Mouse (Mus musculus) ES-Bruce4 (cell line): ENCODE data around the gene Vmn2r42. TPM values are rescaled to one million over a fixed set of nuclear protein-coding genes. Genes with fewer than 3 reads are reported as not detected.
"Not testable (repeated sequence)": the region's sequence is repeated elsewhere in the genome, so short reads cannot be mapped to it uniquely, and the experiment has no call there.

Source experiments
- H3K27ac ChIP-seq: 2 replicates; pipeline ENCODE4 v1.5.1; 2012; ENCODE audit warnings: low read length, inconsistent platforms; ENCODE audit not compliant: insufficient read depth
- H3K27me3 ChIP-seq: 2 replicates; pipeline ENCODE4 v1.6.1; 2012; ENCODE audit warnings: mild to moderate bottlenecking, low read length, inconsistent platforms; ENCODE audit not compliant: control insufficient read depth, poor library complexity, insufficient read depth, severe bottlenecking
- H3K36me3 ChIP-seq: 2 replicates; pipeline ENCODE4 v1.6.1; 2012; ENCODE audit warnings: inconsistent platforms, mild to moderate bottlenecking, low read length, moderate library complexity; ENCODE audit not compliant: control insufficient read depth, poor library complexity, insufficient read depth, severe bottlenecking
- H3K4me1 ChIP-seq: one replicate; pipeline ENCODE4 v1.8.1; 2011; ENCODE audit warnings: low read length; ENCODE audit not compliant: control insufficient read depth, insufficient read depth
- H3K4me3 ChIP-seq: 2 replicates; pipeline ENCODE4 v1.5.1; 2011; ENCODE audit warnings: low read depth, mild to moderate bottlenecking, low read length
- H3K9ac ChIP-seq: 2 replicates; pipeline ENCODE4 v1.6.1; 2012; ENCODE audit warnings: low read depth, mild to moderate bottlenecking, inconsistent platforms; ENCODE audit not compliant: poor library complexity, severe bottlenecking
- H3K9me3 ChIP-seq: replicated peaks from 2 replicates; pipeline ENCODE4 v1.6.1; 2012; ENCODE audit warnings: mild to moderate bottlenecking, low read length, inconsistent platforms; ENCODE audit not compliant: control insufficient read depth, poor library complexity, insufficient read depth, severe bottlenecking
- polyA plus RNA-seq: library from polyadenylated mRNA; stranded (reverse); fragments of >200 nt; gene quantifications from 2 replicates; pipeline ENCODE4 v1.2.4, GENCODE M21; 2011; ENCODE audit warnings: low read depth; ENCODE audit not compliant: missing spikeins, insufficient read depth, insufficient read length

Gene Vmn2r42
- polyA plus RNA-seq: not detected in 2 replicates

- not testable (repeated sequence) for H3K9me3 ChIP-seq, H3K4me3 ChIP-seq, H3K36me3 ChIP-seq, H3K27ac ChIP-seq, H3K9ac ChIP-seq, H3K27me3 ChIP-seq, H3K4me1 ChIP-seq
Measured at GRCm38 (mm10) chr7:8200220-8200619, at the start of gene Vmn2r42. Gene Vmn2r42, minus strand, starts transcription at chr7:8200320.

GRCm38 (mm10) chr7:8161554-8161953, 38.6 kb downstream of the Vmn2r42 start, which contains the start of gene Vmn2r41:
Gene Vmn2r41, minus strand, starts transcription at chr7:8161654.
- H3K4me1 ChIP-seq, H3K27ac ChIP-seq, H3K4me3 ChIP-seq, H3K36me3 ChIP-seq, H3K9ac ChIP-seq, H3K27me3 ChIP-seq, H3K9me3 ChIP-seq: not testable (repeated sequence)

Other genes with a start within 250 kb of the Vmn2r42 start
- gene Vmn2r41, start 38.7 kb downstream of the Vmn2r42 start, polyA plus RNA-seq: not detected in 2 replicates
- gene Vmn2r43, start 60.3 kb upstream of the Vmn2r42 start, polyA plus RNA-seq: not detected in 2 replicates
- not detected in 2 replicates for gene Vmn2r44, start 183.0 kb upstream of the Vmn2r42 start, polyA plus RNA-seq